Mouse (Mus musculus): Measurements from ENCODE around the gene Dtx3.

GRCm38 (mm10) chr10:127154652-127155051 lies 40.9 kb downstream of the Dtx3 start:
- TF ChIP-seq POLR2A (IDR thresholded peaks at IDR 0.05; ENCODE audit: borderline replicate concordance, insufficient read depth, low read length): no peak
- TF ChIP-seq CTCF (IDR thresholded peaks at IDR 0.05; ENCODE audit: borderline replicate concordance, insufficient read depth, low read depth, low read length): no peak
